Mouse (Mus musculus): Measurements from ENCODE around the gene Ncbp3. TPM values are rescaled to one million over a fixed set of nuclear protein-coding genes. Genes with fewer than 3 reads are reported as not detected.
"Not testable (repeated sequence)": the region's sequence is repeated elsewhere in the genome, so short reads cannot be mapped to it uniquely, and the experiment has no call there.

The Ncbp3 gene
- polyA plus RNA-seq, 1 experiment from 2014 or later, result 9.5 TPM

DNA sequence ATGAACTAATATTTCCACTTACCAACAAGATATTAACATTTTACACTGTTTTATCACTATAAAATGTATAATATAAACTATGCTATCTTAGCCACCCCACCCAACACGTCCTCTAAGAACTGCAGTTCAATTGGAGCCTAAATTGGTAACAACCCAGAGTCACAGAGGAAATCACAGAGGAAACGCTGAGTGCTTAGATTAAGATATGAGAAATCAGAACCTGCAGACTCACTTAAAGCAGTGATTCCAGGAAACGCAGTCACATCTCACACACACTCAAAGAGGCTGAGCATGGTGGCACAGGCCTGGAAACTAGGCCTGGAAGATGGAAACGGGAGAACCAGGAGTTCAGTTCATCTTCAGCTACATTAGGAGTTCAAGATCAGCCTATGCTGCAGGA, 53.7 kb downstream of the Ncbp3 start:
- Histone ChIP-seq H3K4me1 (ENCODE audit: control insufficient read depth in 2 of 2, insufficient read depth in 2 of 2, low read length in 2 of 2) (0 out of 4 replicates have a peak, but pooled peaks cover 0 to 3% of the 10 kb centered on the region in 2 experiments), H3K27me3 (ENCODE audit: control insufficient read depth, insufficient read depth, low read length) (no peaks in the 10 kb centered on the region), H3K27ac (replicated peaks in 1 of 2; ENCODE audit: control insufficient read depth in 1 of 2, insufficient read depth in 1 of 2, low read depth in 2 of 2, low read length in 2 of 2) (no peak overlapping the region), H3K36me3 (ENCODE audit: control insufficient read depth, insufficient read depth, low read length) (no peaks in the 10 kb centered on the region), H3K4me2 (ENCODE audit: low read length) (no peak overlapping the region), H3K9me3 (ENCODE audit: control insufficient read depth, low read length) (no peaks in the 10 kb centered on the region), H3K9ac (ENCODE audit: low read length) (no peak overlapping the region), H3K4me3 (ENCODE audit: control insufficient read depth in 1 of 2, insufficient read depth in 1 of 2, low read depth in 1 of 2, low read length in 2 of 2) (no peak overlapping the region)
- WGBS, result 51% methylated on average over 4 of the region's 4 CpGs
- ATAC-seq (ENCODE audit: insufficient number of reproducible peaks, insufficient read depth, low FRiP score, low read depth), result no peak

DNA sequence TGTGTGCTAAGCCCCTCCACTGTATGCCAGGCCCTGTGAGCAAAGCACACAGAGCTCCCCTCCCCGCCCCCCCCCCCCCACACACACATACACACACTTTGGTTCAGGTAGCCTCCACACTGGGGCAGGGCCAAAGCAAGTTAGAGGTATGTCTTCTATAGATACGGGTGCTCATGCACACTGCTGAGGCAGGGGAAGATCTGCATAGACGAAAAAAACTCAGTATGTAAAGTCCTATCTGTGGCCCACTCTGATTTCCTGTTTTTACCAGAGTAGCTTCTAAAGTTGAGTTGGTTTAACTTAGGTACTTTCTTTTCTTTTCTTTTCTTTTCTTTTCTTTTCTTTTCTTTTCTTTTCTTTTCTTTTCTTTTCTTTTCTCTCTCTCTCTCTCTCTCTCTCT, 57.7 kb downstream of the Ncbp3 start:
- Histone ChIP-seq H3K4me1 (ENCODE audit: control insufficient read depth in 2 of 2, insufficient read depth in 2 of 2, low read length in 2 of 2) (peaks cover 10 to 20% of the 10 kb centered on the region in 2 experiments), H3K36me3 (ENCODE audit: control insufficient read depth, insufficient read depth, low read length) (no peaks in the 10 kb centered on the region), H3K9me3 (ENCODE audit: control insufficient read depth, low read length) (no peaks in the 10 kb centered on the region), H3K9ac (ENCODE audit: low read length) (no peak overlapping the region), H3K27me3 (ENCODE audit: control insufficient read depth, insufficient read depth, low read length) (no peaks in the 10 kb centered on the region), H3K4me2 (ENCODE audit: low read length) (no peak overlapping the region), H3K4me3 (ENCODE audit: control insufficient read depth in 1 of 2, insufficient read depth in 1 of 2, low read depth in 1 of 2, low read length in 2 of 2) (no peak overlapping the region), H3K27ac (replicated peaks in 1 of 2; ENCODE audit: control insufficient read depth in 1 of 2, insufficient read depth in 1 of 2, low read depth in 2 of 2, low read length in 2 of 2) (no peak overlapping the region)
- no peak for ATAC-seq (ENCODE audit: insufficient number of reproducible peaks, insufficient read depth, low FRiP score, low read depth)
- 41% methylated on average over 3 of the region's 3 CpGs for WGBS

GRCm38 (mm10) chr11:73107358-73107757, 59.8 kb downstream of the Ncbp3 start:
- 38% methylated on average over 3 of the region's 3 CpGs for WGBS
- H3K27ac ChIP-seq (replicated peaks in 1 of 2; ENCODE audit: control insufficient read depth in 1 of 2, insufficient read depth in 1 of 2, low read depth in 2 of 2, low read length in 2 of 2); H3K27me3 ChIP-seq (ENCODE audit: control insufficient read depth, insufficient read depth, low read length); H3K9me3 ChIP-seq (ENCODE audit: control insufficient read depth, low read length); H3K4me2 ChIP-seq (ENCODE audit: low read length); H3K4me3 ChIP-seq (ENCODE audit: control insufficient read depth in 1 of 2, insufficient read depth in 1 of 2, low read depth in 1 of 2, low read length in 2 of 2); H3K9ac ChIP-seq (ENCODE audit: low read length); H3K36me3 ChIP-seq (ENCODE audit: control insufficient read depth, insufficient read depth, low read length); ATAC-seq (ENCODE audit: insufficient number of reproducible peaks, insufficient read depth, low FRiP score, low read depth): not testable (repeated sequence)
- H3K4me1 ChIP-seq (ENCODE audit: control insufficient read depth in 2 of 2, insufficient read depth in 2 of 2, low read length in 2 of 2), result peaks cover 10 to 18% of the 10 kb centered on the region in 2 experiments

DNA sequence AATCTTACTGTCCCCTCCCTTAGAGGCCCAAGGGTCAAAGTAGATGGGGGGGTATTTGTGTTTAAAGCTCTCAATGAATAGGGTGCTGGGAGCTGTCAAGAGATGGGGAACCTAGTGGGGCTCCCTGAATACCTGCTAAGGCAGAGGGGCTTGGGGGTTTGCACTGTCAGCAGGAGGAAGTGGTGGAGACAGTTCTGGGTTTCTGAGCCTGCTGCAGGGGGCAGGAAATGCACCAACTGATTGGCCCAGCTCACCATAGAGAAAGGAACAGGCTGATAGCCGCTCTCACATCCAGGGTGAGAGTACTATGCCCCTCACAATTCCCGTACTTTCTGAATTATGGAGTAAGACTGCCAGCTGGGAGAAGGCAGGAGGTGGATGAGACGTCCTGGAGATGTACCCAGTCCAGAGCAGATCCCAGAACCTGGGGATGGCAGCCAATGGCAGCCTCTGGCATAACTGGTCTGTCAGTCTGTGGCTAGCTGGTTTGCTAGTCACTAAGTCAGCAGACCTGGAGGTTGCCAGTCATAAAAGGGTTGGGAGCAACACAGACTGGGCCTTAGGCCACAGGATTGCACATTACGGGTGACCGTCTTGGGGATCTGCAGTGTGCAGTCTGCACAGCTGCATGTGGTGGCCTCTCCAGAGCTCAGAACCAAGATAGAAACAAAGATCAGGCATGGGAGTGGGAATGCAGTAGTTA, 60.8 kb downstream of the Ncbp3 start:
- Histone ChIP-seq H3K36me3 (ENCODE audit: control insufficient read depth, insufficient read depth, low read length) (no peaks in the 10 kb centered on the region), H3K9me3 (ENCODE audit: control insufficient read depth, low read length) (no peaks in the 10 kb centered on the region), H3K4me3 (ENCODE audit: control insufficient read depth in 1 of 2, insufficient read depth in 1 of 2, low read depth in 1 of 2, low read length in 2 of 2) (no peak overlapping the region), H3K27ac (replicated peaks in 1 of 2; ENCODE audit: control insufficient read depth in 1 of 2, insufficient read depth in 1 of 2, low read depth in 2 of 2, low read length in 2 of 2) (peak overlapping the region in 1 of 2 experiments; percentile 14; a peak in 2 of 4 replicates), H3K4me1 (ENCODE audit: control insufficient read depth in 2 of 2, insufficient read depth in 2 of 2, low read length in 2 of 2) (peaks cover 10 to 18% of the 10 kb centered on the region in 2 experiments), H3K9ac (ENCODE audit: low read length) (no peak overlapping the region), H3K4me2 (ENCODE audit: low read length) (no peak overlapping the region), H3K27me3 (ENCODE audit: control insufficient read depth, insufficient read depth, low read length) (no peaks in the 10 kb centered on the region)
- no peak for ATAC-seq (ENCODE audit: insufficient number of reproducible peaks, insufficient read depth, low FRiP score, low read depth)
- 70% methylated on average over 5 of the region's 5 CpGs for WGBS

DNA sequence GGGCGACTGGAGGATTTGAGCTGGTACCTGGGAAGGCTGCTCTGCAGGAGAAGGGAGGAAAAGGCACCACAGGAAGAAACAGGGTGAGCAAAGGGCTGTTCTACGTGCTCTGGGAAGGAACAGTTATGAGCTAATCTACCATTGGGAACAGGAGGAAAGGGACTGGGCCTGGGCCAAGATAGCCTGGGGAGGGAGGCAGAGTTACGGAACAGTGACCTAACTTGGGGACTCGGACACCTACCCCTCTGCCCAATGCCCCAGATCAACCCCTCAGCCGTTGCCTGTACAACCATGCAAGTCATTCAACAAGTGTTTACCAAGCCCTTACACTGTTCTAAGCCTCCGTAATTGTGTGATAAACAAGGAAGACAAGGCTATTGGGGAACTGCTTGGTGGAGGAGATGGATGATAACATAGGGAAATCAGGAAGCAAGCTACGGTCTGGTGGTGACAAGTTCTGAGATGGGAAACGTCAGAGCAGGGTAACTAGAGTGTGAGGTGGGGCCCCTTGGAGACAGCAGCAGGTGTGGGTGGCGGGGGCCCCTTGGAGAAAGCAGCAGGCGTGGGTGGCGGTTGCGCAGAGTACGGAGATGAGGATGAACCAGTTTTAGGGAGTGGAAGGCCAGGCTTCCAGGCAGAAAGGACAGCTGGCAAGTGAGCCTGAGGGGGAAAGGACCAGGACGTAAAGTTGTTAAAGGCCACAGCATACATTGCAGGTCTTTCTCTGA, 61.5 kb downstream of the Ncbp3 start:
- Histone ChIP-seq H3K4me3 (ENCODE audit: control insufficient read depth in 1 of 2, insufficient read depth in 1 of 2, low read depth in 1 of 2, low read length in 2 of 2) (no peak overlapping the region), H3K9me3 (ENCODE audit: control insufficient read depth, low read length) (no peaks in the 10 kb centered on the region), H3K27me3 (ENCODE audit: control insufficient read depth, insufficient read depth, low read length) (no peaks in the 10 kb centered on the region), H3K27ac (replicated peaks in 1 of 2; ENCODE audit: control insufficient read depth in 1 of 2, insufficient read depth in 1 of 2, low read depth in 2 of 2, low read length in 2 of 2) (peak overlapping the region in 1 of 2 experiments; percentile 14; a peak in 2 of 4 replicates), H3K4me2 (ENCODE audit: low read length) (no peak overlapping the region), H3K9ac (ENCODE audit: low read length) (no peak overlapping the region), H3K36me3 (ENCODE audit: control insufficient read depth, insufficient read depth, low read length) (no peaks in the 10 kb centered on the region), H3K4me1 (ENCODE audit: control insufficient read depth in 2 of 2, insufficient read depth in 2 of 2, low read length in 2 of 2) (peaks cover 10 to 18% of the 10 kb centered on the region in 2 experiments)
- 59% methylated on average over 14 of the region's 14 CpGs for WGBS
- peak; percentile 27; the same call in 1 of the 2 replicates for ATAC-seq (ENCODE audit: insufficient number of reproducible peaks, insufficient read depth, low FRiP score, low read depth)

- H3K4me2 ChIP-seq (ENCODE audit: low read length), result no peak overlapping the region
- no peak overlapping the region for H3K27ac ChIP-seq (replicated peaks in 1 of 2; ENCODE audit: control insufficient read depth in 1 of 2, insufficient read depth in 1 of 2, low read depth in 2 of 2, low read length in 2 of 2)
- H3K9ac ChIP-seq (ENCODE audit: low read length), result no peak overlapping the region; the same call in 1 of the 2 replicates
- no peak for ATAC-seq (ENCODE audit: insufficient number of reproducible peaks, insufficient read depth, low FRiP score, low read depth)
- H3K27me3 ChIP-seq (ENCODE audit: control insufficient read depth, insufficient read depth, low read length), result no peaks in the 10 kb centered on the region
- H3K4me3 ChIP-seq (ENCODE audit: control insufficient read depth in 1 of 2, insufficient read depth in 1 of 2, low read depth in 1 of 2, low read length in 2 of 2), result no peak overlapping the region
- no peaks in the 10 kb centered on the region for H3K36me3 ChIP-seq (ENCODE audit: control insufficient read depth, insufficient read depth, low read length)
- H3K4me1 ChIP-seq (ENCODE audit: control insufficient read depth in 2 of 2, insufficient read depth in 2 of 2, low read length in 2 of 2), result peaks cover 10 to 18% of the 10 kb centered on the region in 2 experiments
- H3K9me3 ChIP-seq (ENCODE audit: control insufficient read depth, low read length), result no peaks in the 10 kb centered on the region
- WGBS, result 47% methylated on average over 3 of the region's 3 CpGs
Observed at GRCm38 (mm10) chr11:73109941-73110340, 62.4 kb downstream of the Ncbp3 start.

DNA sequence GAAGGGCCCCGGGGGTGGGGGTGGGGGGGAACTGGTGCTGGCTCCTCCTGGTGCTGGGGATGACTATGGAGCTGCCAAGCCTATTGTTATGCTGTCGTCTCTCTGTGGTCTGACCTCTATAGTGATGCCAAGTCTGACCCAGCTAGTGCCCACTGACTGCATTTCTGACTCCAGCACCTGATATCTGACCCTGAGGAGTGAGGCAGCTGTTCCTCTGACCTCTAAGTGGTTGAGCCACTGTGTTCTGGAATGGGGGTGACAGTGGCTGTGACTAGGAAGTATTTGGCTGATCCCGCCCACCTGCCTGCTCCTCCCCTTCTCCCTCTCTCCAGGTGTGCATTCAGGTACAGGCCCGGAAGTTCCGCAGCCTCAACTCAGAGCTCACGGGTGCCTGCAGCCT, 63.8 kb downstream of the Ncbp3 start:
- H3K9ac ChIP-seq (ENCODE audit: low read length), result no peak overlapping the region
- 73% methylated on average over 6 of the region's 6 CpGs for WGBS
- H3K27me3 ChIP-seq (ENCODE audit: control insufficient read depth, insufficient read depth, low read length), result no peaks in the 10 kb centered on the region
- no peaks in the 10 kb centered on the region for H3K9me3 ChIP-seq (ENCODE audit: control insufficient read depth, low read length)
- H3K4me1 ChIP-seq (ENCODE audit: control insufficient read depth in 2 of 2, insufficient read depth in 2 of 2, low read length in 2 of 2), result peaks cover 10 to 18% of the 10 kb centered on the region in 2 experiments
- no peak for ATAC-seq (ENCODE audit: insufficient number of reproducible peaks, insufficient read depth, low FRiP score, low read depth)
- H3K36me3 ChIP-seq (ENCODE audit: control insufficient read depth, insufficient read depth, low read length), result no peaks in the 10 kb centered on the region
- H3K27ac ChIP-seq (replicated peaks in 1 of 2; ENCODE audit: control insufficient read depth in 1 of 2, insufficient read depth in 1 of 2, low read depth in 2 of 2, low read length in 2 of 2), result no peak overlapping the region
- no peak overlapping the region for H3K4me2 ChIP-seq (ENCODE audit: low read length)
- H3K4me3 ChIP-seq (ENCODE audit: control insufficient read depth in 1 of 2, insufficient read depth in 1 of 2, low read depth in 1 of 2, low read length in 2 of 2), result no peak overlapping the region

Data from heart, embryonic 14.5 days (tissue).